24 mouse cellular contexts compared by ENCODE assay signal in the genomic region with DNA sequence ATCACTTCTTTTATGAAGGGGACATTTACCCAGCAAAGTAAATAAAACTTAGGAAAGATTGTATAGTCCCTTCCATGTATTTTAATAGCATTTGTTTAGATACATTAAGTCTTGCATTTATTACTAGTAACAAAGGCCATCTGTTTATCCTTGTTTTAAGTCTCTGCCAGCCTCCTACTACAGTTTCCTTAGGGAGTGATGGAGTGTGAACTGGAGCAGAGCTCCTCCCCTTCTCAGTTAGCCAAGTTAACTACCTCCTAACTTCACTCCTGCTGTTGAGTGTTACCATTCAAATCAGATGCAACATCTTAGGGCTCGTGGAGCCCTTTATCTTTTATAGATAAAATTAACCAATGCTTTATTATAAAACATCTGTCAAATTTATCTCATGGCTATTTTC.
DNase-seq lines count a peak whose midpoint lies in the region; ATAC-seq and TF ChIP-seq lines count a peak whose summit lies in the region.
"Had no signal": no experiment of that assay in that cellular context is flagged by ENCODE, and none has a peak within 500 bp of the region (broad histone marks: within the 10 kb centered on the region; RNA-seq: fewer than 3 reads in every experiment).

No protein-coding gene starts in this region.

- 38% methylated on average over 1 of the region's 1 CpGs for WGBS in kidney, embryonic 14.5 days
- WGBS in kidney, postnatal 0 days = 17% methylated on average over 1 of the region's 1 CpGs
- 38% methylated on average over 1 of the region's 1 CpGs for WGBS in lung, embryonic 15.5 days
- 57% methylated on average over 1 of the region's 1 CpGs for WGBS in lung, adult 2 months
- WGBS in lung, postnatal 0 days = 53% methylated on average over 1 of the region's 1 CpGs

- TF ChIP-seq POLR2A in lung, adult 2 months (IDR thresholded peaks at IDR 0.05; ENCODE audit: borderline replicate concordance, extremely low read depth, low read depth, low read length) = no peak

- H3K4me3 ChIP-seq in kidney, embryonic 14.5 days (ENCODE audit: low read length) = no peak overlapping the region
- H3K4me3 ChIP-seq in kidney, postnatal 0 days (replicated peaks; ENCODE audit: low read depth, low read length) = no peak overlapping the region
- H3K4me3 ChIP-seq in lung, embryonic 15.5 days = no peak overlapping the region
- no peak overlapping the region for H3K4me3 ChIP-seq in lung, adult 2 months (replicated peaks; ENCODE audit: extremely low read depth, low read depth, low read length)
- no peak overlapping the region for H3K4me3 ChIP-seq in lung, postnatal 0 days (ENCODE audit: low read depth, low read length)
- H3K4me3 ChIP-seq: embryonic facial prominence, embryonic 13.5 days; embryonic facial prominence, embryonic 15.5 days; erythroblast, embryonic 14.5 days; forebrain, embryonic 10.5 days; forebrain, embryonic 12.5 days had no signal

- H3K36me3 ChIP-seq in kidney, embryonic 14.5 days (ENCODE audit: control insufficient read depth, insufficient read depth, low read length) = no peaks in the 10 kb centered on the region
- H3K36me3 ChIP-seq in kidney, postnatal 0 days (ENCODE audit: insufficient read depth, low read length) = no peaks in the 10 kb centered on the region
- no peaks in the 10 kb centered on the region for H3K36me3 ChIP-seq in lung, embryonic 15.5 days
- H3K36me3 ChIP-seq in lung, postnatal 0 days (ENCODE audit: insufficient read depth, low read length) = no peaks in the 10 kb centered on the region
- H3K36me3 ChIP-seq: embryonic facial prominence, embryonic 13.5 days; embryonic facial prominence, embryonic 15.5 days; forebrain, embryonic 12.5 days had no signal

- DNase-seq in kidney, postnatal 25 days = no peak
- DNase-seq in kidney, postnatal 0 days (ENCODE audit: low spot score) = peak; percentile 67
- DNase-seq in kidney, adult 18-20 months = no peak
- no peak for DNase-seq in lung, adult 2 months
- DNase-seq in lung, postnatal 0 days (ENCODE audit: low spot score) = peak; percentile 21
- DNase-seq in lung, adult 18-20 months = no peak
- DNase-seq: adrenal gland, adult 2 months; adrenal gland, postnatal 10 days; adrenal gland, postnatal 25 days; cerebellum, adult 11 months; cerebellum, adult 18-20 months; cerebellum, adult 8-10 months; cerebellum, adult 9-11 months; cerebellum, postnatal 14 days; cerebellum, postnatal 36 days; embryo, embryonic 11 days had no signal

- H3K27ac ChIP-seq in kidney, embryonic 14.5 days (ENCODE audit: low read depth, low read length) = no peak overlapping the region
- H3K27ac ChIP-seq in kidney, postnatal 0 days = no peak overlapping the region
- H3K27ac ChIP-seq in lung, embryonic 15.5 days = peak overlapping the region; percentile 61
- no peak overlapping the region for H3K27ac ChIP-seq in lung, postnatal 0 days (ENCODE audit: low read length)
- H3K27ac ChIP-seq: embryonic facial prominence, embryonic 13.5 days; embryonic facial prominence, embryonic 15.5 days; forebrain, embryonic 10.5 days; forebrain, embryonic 12.5 days had no signal

- 0 out of 2 replicates have a peak, but pooled peaks have one; percentile 28 for ATAC-seq in kidney, embryonic 14.5 days (ENCODE audit: low FRiP score, low TSS enrichment)
- ATAC-seq in kidney, postnatal 0 days (replicated peaks; ENCODE audit: low FRiP score, low read depth) = no peak
- peak; percentile 90; the same call in 1 of the 2 replicates for ATAC-seq in lung, embryonic 15.5 days (ENCODE audit: borderline replicate concordance, extremely low read depth, low FRiP score, low TSS enrichment)
- ATAC-seq in lung, postnatal 0 days = no peak
- ATAC-seq: forebrain, embryonic 14.5 days had no signal

- TF ChIP-seq EP300 in lung, postnatal 0 days (IDR thresholded peaks at IDR 0.05) = no peak

- H3K27me3 ChIP-seq in kidney, embryonic 14.5 days (ENCODE audit: control insufficient read depth, insufficient read depth, low read length) = no peaks in the 10 kb centered on the region
- no peaks in the 10 kb centered on the region for H3K27me3 ChIP-seq in kidney, postnatal 0 days (ENCODE audit: insufficient read depth, low read length)
- H3K27me3 ChIP-seq in lung, embryonic 15.5 days = no peaks in the 10 kb centered on the region
- no peaks in the 10 kb centered on the region for H3K27me3 ChIP-seq in lung, postnatal 0 days (replicated peaks; ENCODE audit: insufficient read depth, low read length)
- H3K27me3 ChIP-seq: embryonic facial prominence, embryonic 13.5 days; embryonic facial prominence, embryonic 15.5 days; forebrain, embryonic 12.5 days had no signal

- H3K9ac ChIP-seq in kidney, embryonic 14.5 days (ENCODE audit: low read depth, low read length) = no peak overlapping the region
- H3K9ac ChIP-seq in kidney, postnatal 0 days (ENCODE audit: low read depth, low read length) = no peak overlapping the region
- H3K9ac ChIP-seq in lung, embryonic 15.5 days = no peak overlapping the region
- no peak overlapping the region for H3K9ac ChIP-seq in lung, postnatal 0 days (replicated peaks; ENCODE audit: low read depth)
- H3K9ac ChIP-seq: embryonic facial prominence, embryonic 13.5 days; embryonic facial prominence, embryonic 15.5 days; forebrain, embryonic 12.5 days had no signal

- H3K9me3 ChIP-seq in kidney, embryonic 14.5 days (ENCODE audit: control insufficient read depth, low read length) = no peaks in the 10 kb centered on the region
- no peaks in the 10 kb centered on the region for H3K9me3 ChIP-seq in kidney, postnatal 0 days (replicated peaks; ENCODE audit: low read length)
- H3K9me3 ChIP-seq in lung, embryonic 15.5 days = no peaks in the 10 kb centered on the region
- no peaks in the 10 kb centered on the region for H3K9me3 ChIP-seq in lung, postnatal 0 days (ENCODE audit: low read length)
- H3K9me3 ChIP-seq: embryonic facial prominence, embryonic 13.5 days; embryonic facial prominence, embryonic 15.5 days; forebrain, embryonic 10.5 days; forebrain, embryonic 12.5 days had no signal

- no peak overlapping the region for H3K4me2 ChIP-seq in kidney, embryonic 14.5 days (replicated peaks; ENCODE audit: low read depth, low read length)
- no peak overlapping the region for H3K4me2 ChIP-seq in kidney, postnatal 0 days (ENCODE audit: low read length)
- H3K4me2 ChIP-seq in lung, embryonic 15.5 days = no peak overlapping the region
- no peak overlapping the region for H3K4me2 ChIP-seq in lung, postnatal 0 days (replicated peaks; ENCODE audit: low read depth, low read length)
- H3K4me2 ChIP-seq: embryonic facial prominence, embryonic 13.5 days; embryonic facial prominence, embryonic 15.5 days; forebrain, embryonic 12.5 days had no signal

- H3K4me1 ChIP-seq in kidney, embryonic 14.5 days (ENCODE audit: control insufficient read depth, insufficient read depth, low read length) = peaks cover 12% of the 10 kb centered on the region
- H3K4me1 ChIP-seq in kidney, postnatal 0 days (replicated peaks; ENCODE audit: insufficient read depth, low read length) = no peaks in the 10 kb centered on the region
- H3K4me1 ChIP-seq in lung, embryonic 15.5 days = peaks cover 13% of the 10 kb centered on the region
- H3K4me1 ChIP-seq in lung, adult 2 months (ENCODE audit: control insufficient read depth, insufficient read depth, low read length) = no peaks in the 10 kb centered on the region
- no peaks in the 10 kb centered on the region for H3K4me1 ChIP-seq in lung, postnatal 0 days (ENCODE audit: insufficient read depth, low read depth, low read length)
- H3K4me1 ChIP-seq: embryonic facial prominence, embryonic 13.5 days; embryonic facial prominence, embryonic 15.5 days; forebrain, embryonic 10.5 days; forebrain, embryonic 12.5 days had no signal

- TF ChIP-seq CTCF in kidney, postnatal 0 days (IDR thresholded peaks at IDR 0.05; ENCODE audit: low read depth) = no peak
- TF ChIP-seq CTCF in lung, adult 2 months (IDR thresholded peaks at IDR 0.05; ENCODE audit: insufficient read depth, low read length) = no peak
- TF ChIP-seq CTCF in lung, postnatal 0 days (IDR thresholded peaks at IDR 0.05) = no peak

Comparison
In these comparisons a context has a peak if more than half of its experiments do, and no peak if none do; other contexts are left out.
1. ATAC-seq: peak in kidney, embryonic 14.5 days (single experiment) and lung, embryonic 15.5 days (single experiment); none in kidney, postnatal 0 days (single experiment) and lung, postnatal 0 days (single experiment).
2. DNase-seq: peak in kidney, postnatal 0 days (single experiment) and lung, postnatal 0 days (single experiment); none in kidney, postnatal 25 days (0 of 2), kidney, adult 18-20 months (single experiment), lung, adult 2 months (single experiment) and lung, adult 18-20 months (0 of 2).